8 mouse cellular contexts compared by ENCODE assay signal in the genomic region with DNA sequence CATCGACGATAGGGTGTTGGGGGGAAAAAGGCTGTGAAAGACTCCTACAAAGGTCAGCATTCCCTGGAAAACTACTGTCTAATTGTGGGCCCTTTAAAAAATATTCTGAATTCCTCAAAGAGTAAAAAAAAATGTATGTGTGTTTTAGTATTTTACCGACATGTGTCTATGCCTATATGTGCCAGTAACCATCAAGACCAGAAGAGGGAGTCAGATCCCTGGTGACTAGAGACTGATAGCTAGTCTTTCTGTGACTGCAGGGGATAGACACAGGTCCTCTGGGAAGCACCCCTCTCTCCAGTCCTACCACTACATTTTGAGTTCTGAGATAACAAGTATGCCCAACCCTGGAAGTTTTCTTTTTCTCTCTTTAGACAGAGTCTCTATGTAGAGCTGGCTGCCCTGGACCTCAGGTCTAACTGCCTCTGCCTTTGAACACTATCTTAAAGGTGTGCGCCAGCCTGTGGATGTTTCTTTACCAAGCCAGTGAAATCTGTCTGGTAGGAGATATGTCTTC. TPM values are rescaled to one million over a fixed set of nuclear protein-coding genes. Genes with fewer than 3 reads are reported as not detected.
DNase-seq lines count a peak whose midpoint lies in the region; ATAC-seq and TF ChIP-seq lines count a peak whose summit lies in the region.

No protein-coding gene starts in this region.

- no peak for TF ChIP-seq CTCF in testis, adult 2 months (IDR thresholded peaks at IDR 0.05; ENCODE audit: control insufficient read depth, insufficient read depth, insufficient replicate concordance, low read depth, low read length)

- H3K4me3 ChIP-seq in testis, adult 2 months (ENCODE audit: control insufficient read depth, low read depth, low read length): peak overlapping the region; percentile 89; the same call in 1 of the 2 replicates
- H3K4me3 ChIP-seq in intestine, embryonic 14.5 days (ENCODE audit: low read depth, low read length): peak overlapping the region; percentile 82
- H3K4me3 ChIP-seq in neural tube, embryonic 13.5 days: peak overlapping the region; percentile 64

- H3K27ac ChIP-seq in testis, adult 2 months (ENCODE audit: control insufficient read depth, insufficient read depth, low read depth, low read length): no peak overlapping the region; the same call in 1 of the 2 replicates
- no peak overlapping the region for H3K27ac ChIP-seq in intestine, embryonic 14.5 days (ENCODE audit: low read depth)
- peak overlapping the region; percentile 77 for H3K27ac ChIP-seq in neural tube, embryonic 13.5 days (replicated peaks)

- peaks cover 11% of the 10 kb centered on the region for H3K4me1 ChIP-seq in testis, adult 2 months (ENCODE audit: control insufficient read depth, insufficient read depth, low read length)
- H3K4me1 ChIP-seq in intestine, embryonic 14.5 days (replicated peaks; ENCODE audit: control insufficient read depth, insufficient read depth, low read length): peaks cover 17% of the 10 kb centered on the region
- peaks cover 35% of the 10 kb centered on the region for H3K4me1 ChIP-seq in neural tube, embryonic 13.5 days (replicated peaks)

- H3K36me3 ChIP-seq in testis, adult 2 months (ENCODE audit: control insufficient read depth, insufficient read depth, low read length): peaks cover 2% of the 10 kb centered on the region
- H3K36me3 ChIP-seq in intestine, embryonic 14.5 days (ENCODE audit: control insufficient read depth, insufficient read depth, low read length): no peaks in the 10 kb centered on the region
- no peaks in the 10 kb centered on the region for H3K36me3 ChIP-seq in neural tube, embryonic 13.5 days

- no peaks in the 10 kb centered on the region for H3K9me3 ChIP-seq in intestine, embryonic 14.5 days (ENCODE audit: control insufficient read depth, low read length)
- H3K9me3 ChIP-seq in neural tube, embryonic 13.5 days: no peaks in the 10 kb centered on the region

- no peaks in the 10 kb centered on the region for H3K27me3 ChIP-seq in testis, adult 2 months (ENCODE audit: control insufficient read depth, insufficient read depth, low read length)
- no peaks in the 10 kb centered on the region for H3K27me3 ChIP-seq in intestine, embryonic 14.5 days (replicated peaks; ENCODE audit: control insufficient read depth, insufficient read depth, low read length)
- H3K27me3 ChIP-seq in neural tube, embryonic 13.5 days: no peaks in the 10 kb centered on the region

- no peak for ATAC-seq in intestine, embryonic 14.5 days (replicated peaks; ENCODE audit: low FRiP score, low TSS enrichment, low read depth)
- ATAC-seq in neural tube, embryonic 13.5 days (ENCODE audit: low read depth): no peak

- 33% methylated on average over 4 of the region's 4 CpGs for WGBS in intestine, embryonic 14.5 days
- 38% methylated on average over 4 of the region's 4 CpGs for WGBS in neural tube, embryonic 13.5 days

- peak overlapping the region; percentile 54; the same call in 1 of the 2 replicates for H3K9ac ChIP-seq in intestine, embryonic 14.5 days (ENCODE audit: low read length)
- peak overlapping the region; percentile 74 for H3K9ac ChIP-seq in neural tube, embryonic 13.5 days

- TF ChIP-seq POLR2A in testis, adult 2 months (IDR thresholded peaks at IDR 0.05; ENCODE audit: control insufficient read depth, low read depth, low read length): no peak

- peak overlapping the region; percentile 64 for H3K4me2 ChIP-seq in intestine, embryonic 14.5 days (ENCODE audit: low read length)
- H3K4me2 ChIP-seq in neural tube, embryonic 13.5 days: peak overlapping the region; percentile 72

- DNase-seq in cerebellum, adult 9-10 months: peak; percentile 45
- DNase-seq in cerebellum, adult 11-12 months: no peak
- DNase-seq in testis, postnatal 14 days (ENCODE audit: low spot score): no peak
- DNase-seq in intestine, embryonic 14.5 days (ENCODE audit: low spot score): no peak
- no peak for DNase-seq in layer of hippocampus, adult 9-11 months
- DNase-seq in adrenal gland, adult 18-20 months (ENCODE audit: low spot score in 2 of 2): no peak

RNA-seq across cellular contexts. Expression of a gene that starts 1.1 kb away (rescaled TPM):
- 108 and 121 TPM in 2 replicates for polyA plus RNA-seq in testis, adult 2 months (2012; rRNA removed)
- polyA plus RNA-seq in intestine, embryonic 14.5 days (2014; fragmentation: Nextera tagmentation; extraction: Ambion mirVana): 255 and 275 TPM in 2 replicates
- polyA plus RNA-seq in neural tube, embryonic 13.5 days (2015; fragmentation: Nextera tagmentation; extraction: Ambion mirVana): 163 and 172 TPM in 2 replicates
- total RNA-seq in adrenal gland, adult 18-20 months (2021): 100 to 1,000 TPM; 109 to 149 TPM

RNA-seq across cellular contexts. Expression of a gene that starts 2.8 kb away (rescaled TPM):
- 28.8 and 34.1 TPM in 2 replicates for polyA plus RNA-seq in testis, adult 2 months (2012; rRNA removed)
- polyA plus RNA-seq in intestine, embryonic 14.5 days (2014; fragmentation: Nextera tagmentation; extraction: Ambion mirVana): 17.7 and 18.1 TPM in 2 replicates
- polyA plus RNA-seq in neural tube, embryonic 13.5 days (2015; fragmentation: Nextera tagmentation; extraction: Ambion mirVana): 13.6 and 15.0 TPM in 2 replicates
- 10 to 100 TPM; 26.9 to 32.5 TPM for total RNA-seq in adrenal gland, adult 18-20 months (2021)

RNA-seq across cellular contexts. Expression of a gene that starts 3.3 kb away (rescaled TPM):
- polyA plus RNA-seq in testis, adult 2 months (2012; rRNA removed): not detected in 2 replicates
- polyA plus RNA-seq in intestine, embryonic 14.5 days (2014; fragmentation: Nextera tagmentation; extraction: Ambion mirVana): not detected in 2 replicates
- not detected in 2 replicates for polyA plus RNA-seq in neural tube, embryonic 13.5 days (2015; fragmentation: Nextera tagmentation; extraction: Ambion mirVana)
- total RNA-seq in adrenal gland, adult 18-20 months (2021): under 1 TPM in 1 of 2 experiments, not detected in 1; 0.38 TPM

RNA-seq across cellular contexts. Expression of a gene that starts 3.7 kb away (rescaled TPM):
- polyA plus RNA-seq in testis, adult 2 months (2012; rRNA removed): 22.6 and 23.7 TPM in 2 replicates
- polyA plus RNA-seq in intestine, embryonic 14.5 days (2014; fragmentation: Nextera tagmentation; extraction: Ambion mirVana): 0.08 TPM in 1 of 2 replicates, not detected in the other
- 0.11 TPM in 1 of 2 replicates, not detected in the other for polyA plus RNA-seq in neural tube, embryonic 13.5 days (2015; fragmentation: Nextera tagmentation; extraction: Ambion mirVana)
- total RNA-seq in adrenal gland, adult 18-20 months (2021): not detected

RNA-seq across cellular contexts. Expression of a gene that starts 23.6 kb away (rescaled TPM):
- polyA plus RNA-seq in testis, adult 2 months (2012; rRNA removed): 74.6 and 88.6 TPM in 2 replicates
- polyA plus RNA-seq in intestine, embryonic 14.5 days (2014; fragmentation: Nextera tagmentation; extraction: Ambion mirVana): 23.8 and 28.1 TPM in 2 replicates
- polyA plus RNA-seq in neural tube, embryonic 13.5 days (2015; fragmentation: Nextera tagmentation; extraction: Ambion mirVana): 18.5 and 21.7 TPM in 2 replicates
- 1 to 10 TPM; 5.2 to 5.9 TPM for total RNA-seq in adrenal gland, adult 18-20 months (2021)
